Mouse (Mus musculus) urinary bladder, postnatal 36 days (tissue): Measurements from ENCODE around the gene Gm13694.
A peak's percentile ranks its signal among the peaks of the same experiment; 100 is the strongest.
"Not testable (repeated sequence)": the region's sequence is repeated elsewhere in the genome, so short reads cannot be mapped to it uniquely, and the experiment has no call there.

Source experiments
- DNase-seq, 2 experiments: peaks; one replicate each; pipeline ENCODE4 v3.0.0; 2022; ENCODE audit warnings: low spot score in 2 of 2, mixed read lengths in 1 of 2

Gene Gm13694

DNA sequence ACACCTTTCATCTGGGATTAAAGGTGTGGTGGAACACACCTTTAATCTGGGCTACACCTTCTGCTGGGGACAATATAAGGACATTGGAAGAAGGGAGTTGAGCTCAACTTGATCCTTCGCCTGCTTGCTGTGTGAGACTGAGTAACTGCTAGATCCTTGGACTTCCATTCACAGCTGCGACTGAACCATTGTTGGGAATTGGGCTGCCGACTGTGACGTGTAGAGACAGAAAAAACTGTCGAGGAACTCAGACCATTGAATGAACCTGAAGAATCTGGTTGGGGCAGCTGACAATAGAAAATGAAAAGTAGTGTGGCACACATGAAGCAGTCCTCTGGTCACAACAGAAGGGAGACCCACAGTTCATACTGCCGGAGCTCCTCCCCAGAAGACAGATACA is at the start of gene Gm13694:
Gm13694 (plus strand) TSS at position 301 of the 400 bp plus-strand sequence.
- DNase-seq = not testable (repeated sequence)

DNA sequence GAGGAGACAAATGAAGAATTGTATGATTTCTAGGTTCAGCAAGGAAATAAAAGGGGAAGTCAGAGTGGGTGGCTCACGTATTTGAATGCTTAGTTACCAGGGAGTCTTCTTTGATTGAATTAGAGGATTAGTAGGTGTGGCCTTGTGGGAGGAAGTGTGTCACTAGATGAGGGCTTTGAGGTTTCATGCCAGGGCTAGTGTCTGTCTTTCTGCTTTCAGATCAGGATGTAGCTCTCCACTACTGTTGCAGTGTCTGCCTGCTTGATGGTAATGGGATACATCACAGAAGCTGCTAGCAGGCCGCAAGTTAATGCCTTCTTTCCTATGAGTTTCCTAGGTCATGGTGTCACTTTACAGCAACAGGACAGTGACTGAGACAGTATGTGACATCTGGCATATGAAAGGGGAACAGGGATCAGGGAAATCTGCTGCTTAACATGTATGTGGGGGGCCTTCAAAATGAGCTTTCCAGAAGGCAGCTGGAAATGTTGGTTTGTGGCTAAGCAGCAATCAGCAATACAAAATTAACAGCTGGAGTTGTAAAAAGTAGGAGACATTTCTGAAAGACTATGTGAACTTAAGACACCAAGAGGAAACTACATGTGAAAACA is 49.1 kb upstream of the Gm13694 start:
- DNase-seq = no peak

DNA sequence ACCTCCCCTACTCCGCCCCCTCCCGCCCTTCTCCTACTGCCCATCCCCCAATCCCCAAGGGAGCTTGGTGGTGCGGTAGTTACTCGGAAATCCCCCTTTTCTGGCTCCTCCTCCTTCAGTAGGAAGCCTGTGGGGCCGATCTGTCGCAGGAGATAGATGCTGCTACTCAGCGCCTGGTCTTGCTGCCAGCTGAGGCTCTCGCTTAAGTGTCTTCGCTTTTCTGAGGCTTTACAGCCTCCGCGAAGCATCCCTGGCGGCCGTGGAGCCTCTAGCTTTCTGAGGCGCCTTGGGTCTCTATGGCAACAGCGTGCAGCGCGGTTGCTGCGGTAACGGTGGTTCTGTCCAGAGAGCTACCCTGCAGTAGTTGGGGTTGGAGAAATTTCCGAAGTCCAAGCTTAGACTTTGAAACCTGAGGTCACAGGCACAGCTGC is 37.8 kb upstream of the Gm13694 start, which contains the start of gene Zswim2:
Zswim2 (minus strand) TSS at position 298 of the 431 bp plus-strand sequence.
- DNase-seq = no peak

DNA sequence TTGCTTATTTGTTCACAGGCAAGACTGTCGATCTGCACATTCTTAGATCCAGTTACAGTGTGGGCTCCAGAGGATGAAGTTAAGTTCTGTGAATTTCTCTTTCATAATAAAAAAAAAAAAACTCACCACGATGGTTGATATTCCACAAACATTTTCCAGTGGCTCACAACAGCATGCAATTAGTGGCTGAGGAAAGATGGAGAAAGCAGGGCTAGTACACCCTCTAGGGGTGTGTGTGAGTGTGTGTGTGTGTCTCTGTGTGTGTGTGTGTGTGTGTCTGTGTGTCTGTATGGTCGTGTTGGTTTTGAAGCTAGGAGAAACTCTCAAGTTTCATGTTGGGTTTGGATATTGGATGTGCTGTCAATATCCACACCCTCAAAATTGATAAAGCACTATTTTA is 37.4 kb upstream of the Gm13694 start:
- DNase-seq = no peak

DNA sequence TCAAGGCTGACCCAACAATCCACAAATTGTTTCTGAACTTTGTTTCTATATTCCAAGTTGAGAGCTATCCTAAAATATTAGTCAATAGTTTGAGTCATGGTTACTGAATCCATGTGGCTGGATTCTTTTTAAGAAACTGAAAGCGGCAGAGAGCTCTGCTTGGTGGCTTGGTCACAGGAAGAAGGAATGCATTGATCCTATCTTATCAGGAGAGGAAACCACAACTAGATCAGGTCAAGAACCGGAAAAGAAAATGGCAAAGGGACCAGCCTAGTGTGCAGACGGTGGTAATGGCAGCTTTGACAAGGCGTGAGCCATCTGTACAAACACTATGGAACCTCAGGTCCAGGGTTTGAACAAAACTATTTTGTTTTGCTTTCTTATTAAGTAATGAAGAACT is 36.9 kb upstream of the Gm13694 start:
- no peak for DNase-seq

DNA sequence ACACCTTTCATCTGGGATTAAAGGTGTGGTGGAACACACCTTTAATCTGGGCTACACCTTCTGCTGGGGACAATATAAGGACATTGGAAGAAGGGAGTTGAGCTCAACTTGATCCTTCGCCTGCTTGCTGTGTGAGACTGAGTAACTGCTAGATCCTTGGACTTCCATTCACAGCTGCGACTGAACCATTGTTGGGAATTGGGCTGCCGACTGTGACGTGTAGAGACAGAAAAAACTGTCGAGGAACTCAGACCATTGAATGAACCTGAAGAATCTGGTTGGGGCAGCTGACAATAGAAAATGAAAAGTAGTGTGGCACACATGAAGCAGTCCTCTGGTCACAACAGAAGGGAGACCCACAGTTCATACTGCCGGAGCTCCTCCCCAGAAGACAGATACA is 23.3 kb upstream of the Gm13694 start, which contains the start of gene Gm13698:
Gm13698 (plus strand) TSS at position 301 of the 400 bp plus-strand sequence.
- DNase-seq = not testable (repeated sequence)

DNA sequence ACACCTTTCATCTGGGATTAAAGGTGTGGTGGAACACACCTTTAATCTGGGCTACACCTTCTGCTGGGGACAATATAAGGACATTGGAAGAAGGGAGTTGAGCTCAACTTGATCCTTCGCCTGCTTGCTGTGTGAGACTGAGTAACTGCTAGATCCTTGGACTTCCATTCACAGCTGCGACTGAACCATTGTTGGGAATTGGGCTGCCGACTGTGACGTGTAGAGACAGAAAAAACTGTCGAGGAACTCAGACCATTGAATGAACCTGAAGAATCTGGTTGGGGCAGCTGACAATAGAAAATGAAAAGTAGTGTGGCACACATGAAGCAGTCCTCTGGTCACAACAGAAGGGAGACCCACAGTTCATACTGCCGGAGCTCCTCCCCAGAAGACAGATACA is 17.5 kb upstream of the Gm13694 start, which contains the start of gene Gm13693:
Gm13693 (plus strand) TSS at position 301 of the 400 bp plus-strand sequence.
- not testable (repeated sequence) for DNase-seq

DNA sequence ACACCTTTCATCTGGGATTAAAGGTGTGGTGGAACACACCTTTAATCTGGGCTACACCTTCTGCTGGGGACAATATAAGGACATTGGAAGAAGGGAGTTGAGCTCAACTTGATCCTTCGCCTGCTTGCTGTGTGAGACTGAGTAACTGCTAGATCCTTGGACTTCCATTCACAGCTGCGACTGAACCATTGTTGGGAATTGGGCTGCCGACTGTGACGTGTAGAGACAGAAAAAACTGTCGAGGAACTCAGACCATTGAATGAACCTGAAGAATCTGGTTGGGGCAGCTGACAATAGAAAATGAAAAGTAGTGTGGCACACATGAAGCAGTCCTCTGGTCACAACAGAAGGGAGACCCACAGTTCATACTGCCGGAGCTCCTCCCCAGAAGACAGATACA is 11.7 kb upstream of the Gm13694 start, which contains the start of gene Gm13695:
Gm13695 (plus strand) TSS at position 301 of the 400 bp plus-strand sequence.
- DNase-seq = not testable (repeated sequence)

DNA sequence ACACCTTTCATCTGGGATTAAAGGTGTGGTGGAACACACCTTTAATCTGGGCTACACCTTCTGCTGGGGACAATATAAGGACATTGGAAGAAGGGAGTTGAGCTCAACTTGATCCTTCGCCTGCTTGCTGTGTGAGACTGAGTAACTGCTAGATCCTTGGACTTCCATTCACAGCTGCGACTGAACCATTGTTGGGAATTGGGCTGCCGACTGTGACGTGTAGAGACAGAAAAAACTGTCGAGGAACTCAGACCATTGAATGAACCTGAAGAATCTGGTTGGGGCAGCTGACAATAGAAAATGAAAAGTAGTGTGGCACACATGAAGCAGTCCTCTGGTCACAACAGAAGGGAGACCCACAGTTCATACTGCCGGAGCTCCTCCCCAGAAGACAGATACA is 5.9 kb upstream of the Gm13694 start, which contains the start of gene Gm13696:
Gm13696 (plus strand) TSS at position 301 of the 400 bp plus-strand sequence.
- DNase-seq = not testable (repeated sequence)

DNA sequence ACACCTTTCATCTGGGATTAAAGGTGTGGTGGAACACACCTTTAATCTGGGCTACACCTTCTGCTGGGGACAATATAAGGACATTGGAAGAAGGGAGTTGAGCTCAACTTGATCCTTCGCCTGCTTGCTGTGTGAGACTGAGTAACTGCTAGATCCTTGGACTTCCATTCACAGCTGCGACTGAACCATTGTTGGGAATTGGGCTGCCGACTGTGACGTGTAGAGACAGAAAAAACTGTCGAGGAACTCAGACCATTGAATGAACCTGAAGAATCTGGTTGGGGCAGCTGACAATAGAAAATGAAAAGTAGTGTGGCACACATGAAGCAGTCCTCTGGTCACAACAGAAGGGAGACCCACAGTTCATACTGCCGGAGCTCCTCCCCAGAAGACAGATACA is 5.7 kb downstream of the Gm13694 start, which contains the start of gene Gm13697:
Gm13697 (plus strand) TSS at position 301 of the 400 bp plus-strand sequence.
- DNase-seq = not testable (repeated sequence)

DNA sequence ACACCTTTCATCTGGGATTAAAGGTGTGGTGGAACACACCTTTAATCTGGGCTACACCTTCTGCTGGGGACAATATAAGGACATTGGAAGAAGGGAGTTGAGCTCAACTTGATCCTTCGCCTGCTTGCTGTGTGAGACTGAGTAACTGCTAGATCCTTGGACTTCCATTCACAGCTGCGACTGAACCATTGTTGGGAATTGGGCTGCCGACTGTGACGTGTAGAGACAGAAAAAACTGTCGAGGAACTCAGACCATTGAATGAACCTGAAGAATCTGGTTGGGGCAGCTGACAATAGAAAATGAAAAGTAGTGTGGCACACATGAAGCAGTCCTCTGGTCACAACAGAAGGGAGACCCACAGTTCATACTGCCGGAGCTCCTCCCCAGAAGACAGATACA is 11.5 kb downstream of the Gm13694 start, which contains the start of gene Gm13691:
Gm13691 (plus strand) TSS at position 301 of the 400 bp plus-strand sequence.
- not testable (repeated sequence) for DNase-seq

DNA sequence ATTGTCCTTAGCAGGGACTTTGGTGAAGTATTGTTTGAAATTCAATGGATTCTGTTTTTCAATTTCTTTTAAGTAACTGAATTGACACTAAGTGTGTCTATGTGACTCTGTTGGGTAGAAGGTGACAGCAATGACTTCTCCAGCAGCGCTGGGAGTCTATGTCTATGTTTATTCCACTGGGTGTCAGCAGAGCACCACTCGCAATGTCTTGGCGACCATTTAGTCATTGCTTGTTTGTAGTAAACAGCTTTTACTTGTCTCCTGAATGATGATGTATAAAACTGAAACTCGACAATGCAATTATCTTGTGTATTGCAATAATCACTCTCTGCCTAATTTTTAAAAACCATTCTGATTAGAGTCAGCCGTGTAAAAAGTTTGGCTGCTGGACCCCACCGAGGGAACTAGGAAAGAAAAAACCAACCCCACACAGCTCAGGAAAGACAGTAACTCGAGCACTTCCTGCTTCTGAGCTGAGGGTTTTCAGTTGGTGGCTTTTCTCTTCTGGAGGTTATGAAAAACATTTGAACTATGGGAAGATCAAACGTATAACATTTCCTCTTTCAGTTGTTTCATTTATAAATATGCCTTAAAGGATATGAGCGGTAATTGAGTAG is 15.0 kb downstream of the Gm13694 start:
- DNase-seq = not testable (repeated sequence)

DNA sequence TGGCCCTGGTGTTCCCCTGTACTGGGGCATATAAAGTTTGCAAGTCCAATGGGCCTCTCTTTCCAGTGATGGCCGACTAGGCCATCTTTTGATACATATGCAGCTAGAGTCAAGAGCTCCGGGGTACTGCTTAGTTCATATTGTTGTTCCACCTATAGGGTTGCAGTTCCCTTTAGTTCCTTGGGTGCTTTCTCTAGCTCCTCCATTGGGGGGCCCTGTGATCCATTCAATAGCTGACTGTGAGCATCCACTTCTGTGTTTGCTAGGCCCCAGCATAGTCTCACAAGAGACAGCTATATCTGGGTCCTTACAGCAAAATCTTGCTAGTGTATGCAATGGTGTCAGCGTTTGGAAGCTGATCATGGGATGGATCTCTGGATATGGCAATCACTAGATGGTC is 15.8 kb downstream of the Gm13694 start:
- not testable (repeated sequence) for DNase-seq

DNA sequence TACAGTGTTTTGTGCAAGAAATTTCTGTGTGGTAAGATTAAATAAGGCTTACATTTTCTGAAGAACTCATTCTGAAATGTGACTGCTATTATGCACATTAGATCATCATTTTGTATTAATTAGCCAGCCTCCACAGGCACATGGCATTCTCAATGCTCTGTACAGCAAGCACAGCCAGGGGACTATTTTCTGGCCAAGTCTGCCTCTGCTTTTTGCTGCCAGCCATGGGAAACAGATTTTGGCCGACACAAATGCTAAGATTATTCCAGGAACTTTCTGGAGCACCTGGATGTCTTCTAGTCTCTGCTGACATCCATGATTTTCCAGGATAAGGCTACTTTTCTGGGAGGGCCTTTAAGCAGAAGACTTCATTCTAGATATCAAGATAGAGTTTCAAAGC is 30.2 kb downstream of the Gm13694 start:
- no peak for DNase-seq

DNA sequence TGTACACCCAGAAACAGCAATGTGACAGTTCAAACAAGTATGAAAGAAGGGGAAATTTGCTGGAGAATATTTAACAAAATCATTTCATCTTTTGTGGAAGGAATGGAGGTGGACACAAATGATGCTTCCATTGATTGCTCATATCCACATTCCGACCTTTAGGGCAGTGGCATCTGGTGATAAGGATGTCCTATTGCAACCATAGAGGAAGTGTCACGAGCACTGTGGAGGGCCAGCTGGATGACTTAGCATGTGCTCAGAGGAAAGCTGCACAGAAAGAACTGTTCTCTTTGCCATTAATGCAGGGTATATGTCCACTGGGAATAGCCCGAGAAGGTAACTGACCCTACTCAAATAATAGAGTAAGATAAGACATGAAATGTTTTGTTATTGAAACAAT is 31.1 kb downstream of the Gm13694 start:
- DNase-seq = no peak

DNA sequence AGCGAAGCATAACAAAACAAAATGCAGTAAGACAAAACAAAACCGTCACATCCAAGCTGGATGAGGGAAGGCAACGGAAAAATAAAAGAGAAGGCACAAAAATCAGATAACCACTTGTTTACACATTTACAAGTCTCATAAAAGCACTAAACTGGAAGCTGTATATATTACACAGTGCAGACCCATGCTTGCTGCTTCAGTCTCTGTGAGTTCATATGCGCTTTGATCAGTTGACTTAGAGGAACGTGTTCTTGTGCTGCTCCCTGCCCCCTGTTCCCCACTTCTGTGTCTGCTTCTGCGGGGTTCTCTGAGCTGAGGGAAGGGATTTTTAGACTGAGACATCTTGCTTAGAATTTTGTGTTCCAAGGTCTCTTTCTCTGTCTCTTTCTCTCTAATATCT is 35.8 kb downstream of the Gm13694 start:
- no peak for DNase-seq

DNA sequence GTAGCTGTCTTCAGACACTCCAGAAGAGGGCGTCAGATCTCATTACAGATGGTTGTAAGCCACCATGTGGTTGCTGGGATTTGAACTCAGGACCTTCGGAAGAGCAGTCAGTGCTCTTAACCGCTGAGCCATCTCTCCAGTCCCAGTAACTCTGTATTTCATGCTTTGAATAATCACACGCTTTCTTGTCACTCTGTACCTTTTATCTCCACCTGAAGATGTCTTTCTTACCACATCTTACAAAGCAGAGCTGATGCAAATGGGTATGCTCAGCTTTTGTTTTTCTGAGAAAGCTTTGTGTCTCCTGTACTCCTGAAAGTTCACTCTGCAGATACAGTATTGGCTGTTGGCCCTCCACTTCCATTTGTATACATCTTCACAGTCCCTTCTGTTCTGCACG is 37.6 kb downstream of the Gm13694 start:
- DNase-seq = not testable (repeated sequence)

DNA sequence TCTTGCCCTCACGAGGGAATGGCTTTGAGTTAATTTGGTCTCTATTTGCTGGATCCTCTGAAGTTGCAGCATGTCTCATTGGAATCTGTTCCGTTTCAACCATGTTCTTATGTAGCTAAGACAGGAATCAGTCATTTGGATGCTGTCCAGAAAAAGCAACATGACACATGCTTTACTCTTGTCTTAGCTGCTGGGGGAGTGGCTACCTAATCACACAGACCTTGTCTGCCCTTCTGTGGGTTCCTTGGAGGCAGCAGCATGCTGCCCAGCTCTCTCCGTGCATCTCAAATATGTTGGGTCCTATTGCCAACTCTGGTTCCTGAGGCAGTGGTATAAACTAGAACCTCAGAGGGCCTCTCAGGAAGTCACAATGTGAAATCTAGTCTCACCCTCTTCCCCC is 39.6 kb downstream of the Gm13694 start:
- DNase-seq = no peak

DNA sequence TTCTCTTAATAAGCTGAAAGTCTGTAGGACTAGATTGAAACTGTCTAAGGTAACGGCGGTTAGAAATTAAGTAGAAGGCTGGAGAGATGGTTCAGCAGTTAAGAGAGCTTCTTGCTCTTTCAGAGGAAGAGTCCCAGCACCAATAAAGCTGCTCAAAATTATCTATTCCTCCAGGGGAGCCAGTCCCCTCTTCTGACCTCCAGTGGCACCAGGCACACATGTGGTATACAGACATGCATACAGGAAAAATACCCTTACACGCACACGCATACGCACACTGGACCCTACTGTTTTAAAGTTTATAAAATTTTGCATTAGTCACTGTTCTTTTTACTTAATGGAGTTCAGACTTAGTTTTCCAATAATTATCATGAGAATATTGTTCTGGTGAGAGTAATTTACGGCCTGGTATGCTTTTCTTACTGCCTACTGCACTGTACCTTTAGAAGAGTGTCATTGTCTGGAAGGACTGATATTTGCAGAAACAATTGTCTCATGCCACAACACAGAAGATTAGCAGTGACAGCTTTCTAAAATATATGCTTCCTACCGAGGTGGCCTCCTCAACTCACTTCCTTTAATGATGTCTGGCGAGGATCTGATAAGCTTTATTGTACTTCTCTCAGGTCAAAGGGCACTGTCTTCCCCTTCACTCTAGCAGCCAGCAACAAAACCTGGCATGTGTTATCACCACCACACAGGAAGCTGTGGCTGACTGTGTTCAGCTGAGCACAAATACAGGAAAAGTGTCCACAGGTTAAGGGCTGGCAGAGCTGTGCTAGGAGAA is 41.0 kb downstream of the Gm13694 start:
- DNase-seq = no peak

DNA sequence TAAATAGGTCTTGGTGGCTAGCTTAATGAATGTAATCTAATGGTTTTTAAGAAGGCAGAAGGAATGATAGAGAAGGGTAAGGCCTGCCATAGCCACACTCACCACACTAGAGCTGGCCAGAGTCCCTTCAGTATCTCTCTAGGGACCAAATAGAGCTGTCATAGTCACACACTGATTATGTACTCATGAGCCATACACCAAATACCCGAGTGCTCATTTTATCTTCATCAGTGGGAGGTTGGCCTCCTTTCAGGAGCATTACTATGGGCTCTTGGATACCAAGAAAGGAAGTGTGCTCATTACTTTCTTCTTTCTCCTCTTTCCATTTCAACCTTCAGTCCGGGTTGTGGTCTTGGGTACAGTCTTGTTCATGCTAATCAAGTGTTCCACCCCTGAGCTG is 43.2 kb downstream of the Gm13694 start:
- no peak for DNase-seq

DNA sequence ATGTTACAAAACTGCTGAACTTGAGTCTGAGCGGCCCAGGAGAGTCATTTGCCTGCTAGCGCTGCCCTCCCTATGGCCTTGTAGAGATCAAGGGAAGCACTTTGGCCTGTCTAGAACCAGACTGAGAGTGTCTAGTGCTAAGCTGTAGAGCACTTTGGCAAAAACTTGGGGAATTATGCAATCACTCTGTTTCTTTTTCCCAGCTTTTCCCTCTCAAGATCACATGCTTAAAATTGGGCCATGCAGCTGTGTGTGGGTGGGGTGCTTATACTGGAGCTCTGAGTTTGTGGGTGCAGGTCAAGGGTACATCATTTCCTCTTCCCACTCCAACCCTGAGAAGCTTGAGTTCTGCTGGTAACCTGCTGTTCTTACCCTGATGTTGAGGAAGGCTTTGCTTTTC is 44.2 kb downstream of the Gm13694 start:
- DNase-seq = peak; percentile 13 to 36

DNA sequence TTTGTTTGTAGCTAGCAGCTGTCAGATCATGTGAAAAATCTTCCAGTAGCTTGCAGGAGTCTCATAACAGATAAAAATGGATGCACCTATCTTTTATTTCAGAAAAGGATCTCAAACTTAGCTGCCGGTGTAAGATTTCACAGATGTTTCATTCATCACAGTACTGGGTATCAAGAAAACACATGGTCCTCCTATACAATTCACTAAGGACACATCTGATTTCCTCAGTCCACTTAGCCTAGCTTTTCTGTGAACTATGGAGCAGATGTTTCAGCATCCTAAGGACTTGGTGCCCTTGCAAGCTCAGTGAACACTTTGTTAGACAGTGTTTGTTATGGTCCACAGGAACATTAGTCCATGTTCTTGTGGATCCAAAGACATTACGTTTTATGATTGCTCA is 44.6 kb downstream of the Gm13694 start:
- no peak for DNase-seq
